Mouse (Mus musculus) brain, embryonic 14.5 days (tissue): Measurements from ENCODE around the gene Arhgap11a. TPM values are rescaled to one million over a fixed set of nuclear protein-coding genes. Genes with fewer than 3 reads are reported as not detected.
A peak's percentile ranks its signal among the peaks of the same experiment; 100 is the strongest.

Experiments
- DNase-seq: peaks from one replicate; pipeline ENCODE4 v3.0.0-alpha.2; 2011; ENCODE audit warnings: low read depth
- CTCF ChIP-seq: fragments of 200-500 bp; IDR thresholded peaks from 2 replicates; pipeline ENCODE4 v1.5.1; 2012; ENCODE audit warnings: inconsistent platforms, mild to moderate bottlenecking, moderate library complexity, borderline replicate concordance; ENCODE audit not compliant: insufficient read depth, insufficient read length; ENCODE audit errors: extremely low read depth
- POLR2A ChIP-seq: fragments of 200-500 bp; IDR thresholded peaks from 2 replicates; pipeline ENCODE4 v1.6.1; 2012; ENCODE audit warnings: mild to moderate bottlenecking, inconsistent platforms, borderline replicate concordance; ENCODE audit not compliant: poor library complexity, insufficient read depth, insufficient read length, severe bottlenecking; ENCODE audit errors: extremely low read depth
- polyA plus RNA-seq: library from polyadenylated mRNA; depleted of rRNA; stranded (reverse); fragments of >200 nt; gene quantifications from 2 replicates; pipeline ENCODE4 v1.2.3, GENCODE M21; 2012

Arhgap11a gene
- polyA plus RNA-seq, 1 experiment: 13.5 TPM

- TF ChIP-seq POLR2A: no peak
- TF ChIP-seq CTCF: no peak
- DNase-seq: no peak
Measured at GRCm38 (mm10) chr2:113835219-113835618, 13.2 kb downstream of the Arhgap11a start.

GRCm38 (mm10) chr2:113828943-113829882, 19.2 kb downstream of the Arhgap11a start, which contains the start of gene Scg5:
Scg5 (minus strand) TSS chr2:113829121.
- DNase-seq: peak; percentile 98

GRCm38 (mm10) chr2:113828086-113828942, 20.1 kb downstream of the Arhgap11a start:
- DNase-seq: peak; percentile 67
- TF ChIP-seq CTCF (no peak), POLR2A (no peak)

More at GRCm38 (mm10) chr2:113828943-113829882, 19.2 kb downstream of the Arhgap11a start, which contains the start of gene Scg5:
- TF ChIP-seq CTCF (no peak), POLR2A (peak; percentile 58; the same call in 1 of the 2 replicates)

- DNase-seq: peak; percentile 84
- TF ChIP-seq POLR2A: no peak
- TF ChIP-seq CTCF: peak; percentile 90
Measured at GRCm38 (mm10) chr2:113823909-113824308, 24.6 kb downstream of the Arhgap11a start.

GRCm38 (mm10) chr2:113822367-113822766, 26.1 kb downstream of the Arhgap11a start:
- no peak for TF ChIP-seq CTCF
- no peak for TF ChIP-seq POLR2A
- no peak for DNase-seq

GRCm38 (mm10) chr2:113821176-113821734, 27.2 kb downstream of the Arhgap11a start:
- no peak for DNase-seq
- no peak for TF ChIP-seq POLR2A
- no peak for TF ChIP-seq CTCF

- DNase-seq: no peak
- TF ChIP-seq CTCF: no peak
- TF ChIP-seq POLR2A: no peak
Measured at GRCm38 (mm10) chr2:113820117-113820516, 28.3 kb downstream of the Arhgap11a start.

GRCm38 (mm10) chr2:113817681-113818606, 30.5 kb downstream of the Arhgap11a start:
- TF ChIP-seq CTCF (no peak), POLR2A (no peak)
- DNase-seq: peak; percentile 78

GRCm38 (mm10) chr2:113807640-113808039, 40.8 kb downstream of the Arhgap11a start:
- TF ChIP-seq POLR2A (no peak), CTCF (peak; percentile 61; the same call in 1 of the 2 replicates)
- peak; percentile 65 for DNase-seq
